Mouse (Mus musculus): ENCODE measurements at regions not wholly inside any gene's neighbourhood (a gene's known extent, or its start where the extent isn't known, plus 50 kb on each side); places are given as distances from the start of the nearest gene placed in this dataset.

GRCm38 (mm10) chr3:136611682-136612081 lies 58.2 kb upstream of the Ppp3ca start:
- H3K9ac ChIP-seq (ENCODE audit: insufficient read depth, low read depth), result no peak overlapping the region
- in situ Hi-C loops (cut with MboI; ENCODE audit: low pct_ligation_motif_present, low pct_unique_long_range_greater_than_20kb, low sequenced_read_pairs) (no loop called here), dilution Hi-C loops (cut with MboI; ENCODE audit: extremely low pct_ligation_motif_present, extremely low pct_unique_long_range_greater_than_20kb, low sequenced_read_pairs) (no loop called here)
- no peak overlapping the region for H3K4me2 ChIP-seq (ENCODE audit: insufficient read depth, low read depth, poor library complexity, severe bottlenecking)
- TF ChIP-seq MAFK (IDR thresholded peaks at IDR 0.05; ENCODE audit: insufficient replicate concordance, low read length) (no peak), JUN (IDR thresholded peaks at IDR 0.05; ENCODE audit: insufficient read depth, low read depth, low read length) (no peak), ZC3H11A (IDR thresholded peaks at IDR 0.05; ENCODE audit: low read depth, low read length) (no peak), TBP (conservative IDR thresholded peaks at IDR 0.05; ENCODE audit: low read depth, low read length) (no peak), POLR2AphosphoS2 (IDR thresholded peaks at IDR 0.05; ENCODE audit: low read depth, low read length) (no peak), MXI1 (IDR thresholded peaks at IDR 0.05; ENCODE audit: low read depth, low read length) (no peak), ELF1 (IDR thresholded peaks at IDR 0.05; ENCODE audit: low read depth, low read length) (no peak), CTCF (conservative IDR thresholded peaks at IDR 0.05 in 1 of 2, IDR thresholded peaks at IDR 0.05 in 1 of 2; ENCODE audit: low read depth in 2 of 2, low read length in 2 of 2) (no peak), KAT2A (IDR thresholded peaks at IDR 0.05; ENCODE audit: insufficient replicate concordance, low read length) (no peak), USF2 (conservative IDR thresholded peaks at IDR 0.05; ENCODE audit: low read depth, low read length) (no peak), USF1 (IDR thresholded peaks at IDR 0.05; ENCODE audit: low read depth, low read length) (no peak), RAD21 (IDR thresholded peaks at IDR 0.05; ENCODE audit: low read depth, low read length) (no peak), GABPA (IDR thresholded peaks at IDR 0.05; ENCODE audit: insufficient replicate concordance, low read depth, low read length) (no peak), UBTF (IDR thresholded peaks at IDR 0.05; ENCODE audit: low read depth, low read length) (no peak)
- H3K9me3 ChIP-seq (replicated peaks; ENCODE audit: low read length), result no peaks in the 10 kb centered on the region
- peaks cover 0 to 5% of the 10 kb centered on the region in 2 experiments; a peak in 1 of 4 replicates for H3K4me1 ChIP-seq (ENCODE audit: control insufficient read depth in 1 of 2, insufficient read depth in 2 of 2)
- no peaks in the 10 kb centered on the region for H3K27me3 ChIP-seq (replicated peaks)
- H3K4me3 ChIP-seq (replicated peaks in 1 of 3; ENCODE audit: low read depth in 2 of 3, low read length in 2 of 3, poor library complexity in 1 of 3), result no peak overlapping the region
- H3K79me2 ChIP-seq (replicated peaks; ENCODE audit: control insufficient read depth, extremely low read depth, insufficient read depth, poor library complexity, severe bottlenecking), result no peaks in the 10 kb centered on the region
- no peaks in the 10 kb centered on the region for H3K36me3 ChIP-seq (replicated peaks in 1 of 2; ENCODE audit: control insufficient read depth in 1 of 2, insufficient read depth in 1 of 2, low read length in 1 of 2)
- H3K27ac ChIP-seq (ENCODE audit: insufficient read depth, low read depth), result no peak overlapping the region
- no peak for DNase-seq (ENCODE audit: extremely low read depth)

DNA sequence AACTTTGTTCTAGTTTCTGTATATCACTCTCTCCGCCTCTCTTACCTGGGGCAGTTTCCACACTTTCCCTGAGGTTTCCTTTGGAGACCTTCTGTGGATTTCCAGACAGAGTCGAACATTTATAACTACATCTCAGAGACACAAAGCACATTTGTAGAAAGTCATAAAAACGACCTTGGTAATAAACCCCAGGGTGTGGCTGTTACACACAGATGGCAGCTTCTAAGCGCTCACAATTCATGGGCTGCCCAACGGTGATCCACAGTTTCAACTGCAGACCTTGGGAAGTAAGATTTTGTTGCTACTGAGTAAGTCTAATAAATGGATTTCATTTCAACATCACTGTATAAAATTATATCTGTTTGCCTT lies 59.4 kb upstream of the Ppp3ca start:
- no peaks in the 10 kb centered on the region for H3K27me3 ChIP-seq (replicated peaks)
- peaks cover 0 to 5% of the 10 kb centered on the region in 2 experiments; a peak in 1 of 4 replicates for H3K4me1 ChIP-seq (ENCODE audit: control insufficient read depth in 1 of 2, insufficient read depth in 2 of 2)
- no peak for DNase-seq (ENCODE audit: extremely low read depth)
- H3K79me2 ChIP-seq (replicated peaks; ENCODE audit: control insufficient read depth, extremely low read depth, insufficient read depth, poor library complexity, severe bottlenecking), result no peaks in the 10 kb centered on the region
- in situ Hi-C loops (cut with MboI; ENCODE audit: low pct_ligation_motif_present, low pct_unique_long_range_greater_than_20kb, low sequenced_read_pairs) (no loop called here), dilution Hi-C loops (cut with MboI; ENCODE audit: extremely low pct_ligation_motif_present, extremely low pct_unique_long_range_greater_than_20kb, low sequenced_read_pairs) (no loop called here)
- no peak overlapping the region for H3K27ac ChIP-seq (ENCODE audit: insufficient read depth, low read depth)
- no peaks in the 10 kb centered on the region for H3K36me3 ChIP-seq (replicated peaks in 1 of 2; ENCODE audit: control insufficient read depth in 1 of 2, insufficient read depth in 1 of 2, low read length in 1 of 2)
- H3K9ac ChIP-seq (ENCODE audit: insufficient read depth, low read depth), result no peak overlapping the region
- peaks cover 2% of the 10 kb centered on the region for H3K9me3 ChIP-seq (replicated peaks; ENCODE audit: low read length)
- no peak overlapping the region for H3K4me3 ChIP-seq (replicated peaks in 1 of 3; ENCODE audit: low read depth in 2 of 3, low read length in 2 of 3, poor library complexity in 1 of 3)
- TF ChIP-seq ELF1 (IDR thresholded peaks at IDR 0.05; ENCODE audit: low read depth, low read length) (no peak), IRF4 (IDR thresholded peaks at IDR 0.05; ENCODE audit: low read depth, low read length) (no peak), MYC (IDR thresholded peaks at IDR 0.05; ENCODE audit: low read depth, low read length) (no peak), UBTF (IDR thresholded peaks at IDR 0.05; ENCODE audit: low read depth, low read length) (no peak), POLR2A (IDR thresholded peaks at IDR 0.05; ENCODE audit: low read depth, low read length) (no peak), SIN3A (IDR thresholded peaks at IDR 0.05; ENCODE audit: low read length) (no peak), ZNF384 (IDR thresholded peaks at IDR 0.05; ENCODE audit: low read depth, low read length) (no peak), ETS1 (conservative IDR thresholded peaks at IDR 0.05; ENCODE audit: low read depth, low read length) (no peak), POLR2AphosphoS2 (IDR thresholded peaks at IDR 0.05; ENCODE audit: low read depth, low read length) (no peak), MEF2A (IDR thresholded peaks at IDR 0.05; ENCODE audit: borderline replicate concordance, low read depth, low read length) (no peak), MAX (IDR thresholded peaks at IDR 0.05; ENCODE audit: low read length) (no peak), NRF1 (IDR thresholded peaks at IDR 0.05; ENCODE audit: low read depth, low read length) (no peak), JUN (IDR thresholded peaks at IDR 0.05; ENCODE audit: insufficient read depth, low read depth, low read length) (no peak), KAT2A (IDR thresholded peaks at IDR 0.05; ENCODE audit: insufficient replicate concordance, low read length) (no peak), CTCF (conservative IDR thresholded peaks at IDR 0.05 in 1 of 2, IDR thresholded peaks at IDR 0.05 in 1 of 2; ENCODE audit: low read depth in 2 of 2, low read length in 2 of 2) (no peak), HCFC1 (IDR thresholded peaks at IDR 0.05; ENCODE audit: low read depth, low read length) (no peak), NELFE (IDR thresholded peaks at IDR 0.05; ENCODE audit: low read depth, low read length) (no peak), BHLHE40 (IDR thresholded peaks at IDR 0.05; ENCODE audit: low read depth, low read length) (no peak), MAZ (IDR thresholded peaks at IDR 0.05; ENCODE audit: low read depth, low read length) (no peak), MAFK (IDR thresholded peaks at IDR 0.05; ENCODE audit: insufficient replicate concordance, low read length) (no peak)
- H3K4me2 ChIP-seq (ENCODE audit: insufficient read depth, low read depth, poor library complexity, severe bottlenecking), result no peak overlapping the region

All from CH12.LX (cell line).